Mouse (Mus musculus) forebrain, embryonic 10.5 days (tissue): ENCODE results near the gene Sox10. TPM values are rescaled to one million over a fixed set of nuclear protein-coding genes. Genes with fewer than 3 reads are reported as not detected.
A peak's percentile ranks its signal among the peaks of the same experiment; 100 is the strongest.

Experiments used
- DNase-seq: peaks from one replicate; pipeline ENCODE4 v3.0.0-alpha.2; 2017; ENCODE audit warnings: low spot score; ENCODE audit errors: extremely low spot score
- H3K27ac ChIP-seq: fragments of 300-500 bp; sonication (generic); 2 replicates; pipeline ENCODE4 v1.5.1; 2016; ENCODE audit warnings: mild to moderate bottlenecking
- H3K27me3 ChIP-seq: fragments of 300-500 bp; sonication (generic); 2 replicates; pipeline ENCODE4 v1.6.1; 2016; ENCODE audit warnings: mild to moderate bottlenecking; ENCODE audit not compliant: poor library complexity, severe bottlenecking
- H3K36me3 ChIP-seq: fragments of 300-500 bp; sonication (generic); replicated peaks from 2 replicates; pipeline ENCODE4 v1.6.1; 2016; ENCODE audit warnings: mild to moderate bottlenecking, moderate library complexity
- H3K4me1 ChIP-seq: fragments of 300-500 bp; sonication (generic); 2 replicates; pipeline ENCODE4 v1.6.1; 2016
- H3K4me3 ChIP-seq: fragments of 300-500 bp; sonication (generic); 2 replicates; pipeline ENCODE4 v1.5.1; 2016; ENCODE audit warnings: mild to moderate bottlenecking, moderate library complexity
- H3K9me3 ChIP-seq: fragments of 300-500 bp; sonication (generic); 2 replicates; pipeline ENCODE4 v1.6.1; 2016; ENCODE audit warnings: mild to moderate bottlenecking, moderate library complexity
- WGBS: fragments of 180-500 bp; shearing (Covaris S2); methylation state at CpG from one replicate; pipeline ENCODE4 v1.1.7; 2016; 5-methylcytosine and 5-hydroxymethylcytosine counted together
- polyA plus RNA-seq: library from polyadenylated mRNA; unstranded; fragments of >200 nt; fragmentation: Nextera tagmentation; extraction: Ambion mirVana; gene quantifications from 2 replicates; pipeline ENCODE4 v1.2.1, GENCODE M21; 2016

Sox10 gene
- polyA plus RNA-seq = 1.2 and 1.3 TPM in 2 replicates

DNA sequence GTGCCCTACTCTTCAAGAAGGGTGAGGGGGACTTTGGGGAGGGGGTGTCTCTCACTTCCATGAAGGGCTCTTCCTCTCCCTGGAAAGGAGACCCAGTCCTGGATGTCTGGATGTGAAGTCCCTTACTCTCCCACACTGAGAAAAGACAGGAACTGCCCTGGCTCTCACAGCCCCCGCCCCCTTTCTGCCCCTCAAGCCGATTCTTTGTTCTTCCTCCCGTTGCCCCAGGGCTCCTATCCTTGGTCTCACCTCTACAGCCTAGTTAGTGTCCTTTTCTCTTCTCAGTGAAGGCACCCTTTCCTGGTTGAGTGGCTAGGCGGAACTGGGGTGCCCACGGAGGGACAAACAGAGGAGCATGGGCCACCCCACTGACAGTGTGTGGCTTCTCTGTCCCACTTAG, at the start of gene Sox10:
Gene Sox10, minus strand, starts transcription at position 101 of the 400 bp plus-strand sequence.
- H3K36me3 ChIP-seq = no peaks in the 10 kb centered on the region
- H3K4me1 ChIP-seq = peaks cover 58% of the 10 kb centered on the region
- DNase-seq = no peak
- no peaks in the 10 kb centered on the region for H3K9me3 ChIP-seq
- peaks cover 70% of the 10 kb centered on the region for H3K27me3 ChIP-seq
- peak within 1 kb of the TSS; percentile 11 for H3K4me3 ChIP-seq
- H3K27ac ChIP-seq = peak within 1 kb of the TSS; percentile 40
- WGBS = 35% methylated on average over 5 of the region's 5 CpGs

DNA sequence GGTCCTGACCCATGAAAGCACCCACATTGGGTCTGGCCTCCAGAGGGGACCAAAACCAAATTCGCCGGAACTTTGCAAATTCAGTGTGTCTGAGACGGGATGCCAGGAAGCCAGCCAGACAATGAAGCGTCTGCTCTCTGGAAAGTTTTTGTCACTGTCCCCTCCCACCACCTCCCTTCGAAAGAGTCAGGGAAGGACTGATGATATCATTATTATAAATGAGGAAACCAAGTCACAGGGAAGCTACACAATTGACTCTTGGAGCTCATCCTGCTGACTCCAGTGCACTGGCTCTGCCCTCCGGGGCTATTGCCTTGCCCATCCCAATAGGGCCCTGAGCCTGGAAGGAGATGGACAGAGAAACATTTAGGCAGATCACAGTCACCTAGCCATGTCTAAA, 48.6 kb upstream of the Sox10 start:
- peaks cover 24% of the 10 kb centered on the region for H3K4me1 ChIP-seq
- no peak for DNase-seq
- peak overlapping the region; percentile 75 for H3K27ac ChIP-seq
- no peak overlapping the region for H3K4me3 ChIP-seq
- WGBS = 81% methylated on average over 6 of the region's 6 CpGs
- no peaks in the 10 kb centered on the region for H3K36me3 ChIP-seq
- H3K9me3 ChIP-seq = no peaks in the 10 kb centered on the region
- no peaks in the 10 kb centered on the region for H3K27me3 ChIP-seq

DNA sequence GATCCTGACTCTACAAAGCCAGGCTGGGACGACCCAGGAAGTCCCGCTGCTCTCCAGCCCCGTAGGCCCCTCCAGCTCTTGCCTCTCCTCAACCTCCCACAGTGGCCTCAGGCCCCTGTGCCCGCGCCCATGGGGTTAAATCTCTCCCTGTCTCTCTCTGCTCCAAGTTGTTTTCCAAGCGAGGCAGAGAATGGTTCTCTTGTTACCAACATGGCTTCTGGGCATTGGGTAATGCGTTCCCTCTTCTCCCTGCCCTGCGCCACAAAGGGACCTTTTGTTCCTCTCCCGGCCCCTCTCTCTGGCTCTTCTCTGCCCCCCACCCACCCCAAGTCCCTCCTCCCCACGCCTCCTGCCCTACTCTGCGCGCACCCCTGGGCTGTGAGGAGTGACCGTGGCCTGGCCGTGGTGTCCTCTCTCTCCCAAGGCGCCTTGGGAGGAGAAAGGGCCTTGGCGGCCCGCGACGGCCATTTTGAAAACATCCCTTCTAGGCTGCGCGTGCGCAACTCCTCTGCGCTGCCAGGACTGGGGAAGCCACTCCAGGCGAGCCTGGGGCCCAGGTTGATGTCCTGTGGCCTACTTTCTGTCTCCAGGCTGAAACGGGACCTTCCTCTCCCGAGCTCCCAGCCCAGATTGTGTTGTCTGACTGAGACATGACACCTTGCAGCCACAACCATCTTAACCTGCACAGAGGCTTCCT, 47.9 kb upstream of the Sox10 start:
- no peaks in the 10 kb centered on the region for H3K27me3 ChIP-seq
- H3K4me1 ChIP-seq = peaks cover 24% of the 10 kb centered on the region
- no peak for DNase-seq
- 80% methylated on average over 26 of the region's 26 CpGs for WGBS
- H3K4me3 ChIP-seq = no peak overlapping the region
- H3K36me3 ChIP-seq = no peaks in the 10 kb centered on the region
- H3K9me3 ChIP-seq = no peaks in the 10 kb centered on the region
- peak overlapping the region; percentile 75 for H3K27ac ChIP-seq

DNA sequence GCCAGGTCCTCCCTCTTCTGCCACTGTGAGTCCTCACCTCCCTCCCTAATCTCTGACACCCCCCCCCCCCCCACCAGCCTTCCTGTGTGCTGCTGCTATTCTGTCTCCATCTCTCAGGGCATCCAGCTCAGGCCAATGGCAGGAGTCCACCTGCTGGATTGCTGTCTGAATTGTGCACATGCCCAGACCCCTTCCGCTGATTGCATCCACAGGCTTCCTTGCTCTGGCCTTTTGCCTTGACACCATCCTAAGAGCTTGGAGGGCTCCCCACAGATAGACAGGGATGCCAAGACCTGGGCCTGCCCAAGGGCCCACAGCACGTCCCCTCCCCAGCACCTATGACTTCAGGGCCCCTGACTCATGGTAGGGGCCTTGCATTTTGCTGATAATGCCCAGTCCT, 45.3 kb upstream of the Sox10 start:
- 0 out of 2 replicates have a peak overlapping the region, but pooled peaks have one; percentile 0 for H3K27ac ChIP-seq
- no peak for DNase-seq
- no peaks in the 10 kb centered on the region for H3K36me3 ChIP-seq
- peaks cover 19% of the 10 kb centered on the region for H3K4me1 ChIP-seq
- no peaks in the 10 kb centered on the region for H3K27me3 ChIP-seq
- H3K9me3 ChIP-seq = no peaks in the 10 kb centered on the region
- H3K4me3 ChIP-seq = no peak overlapping the region
- 77% methylated on average over 2 of the region's 2 CpGs for WGBS

DNA sequence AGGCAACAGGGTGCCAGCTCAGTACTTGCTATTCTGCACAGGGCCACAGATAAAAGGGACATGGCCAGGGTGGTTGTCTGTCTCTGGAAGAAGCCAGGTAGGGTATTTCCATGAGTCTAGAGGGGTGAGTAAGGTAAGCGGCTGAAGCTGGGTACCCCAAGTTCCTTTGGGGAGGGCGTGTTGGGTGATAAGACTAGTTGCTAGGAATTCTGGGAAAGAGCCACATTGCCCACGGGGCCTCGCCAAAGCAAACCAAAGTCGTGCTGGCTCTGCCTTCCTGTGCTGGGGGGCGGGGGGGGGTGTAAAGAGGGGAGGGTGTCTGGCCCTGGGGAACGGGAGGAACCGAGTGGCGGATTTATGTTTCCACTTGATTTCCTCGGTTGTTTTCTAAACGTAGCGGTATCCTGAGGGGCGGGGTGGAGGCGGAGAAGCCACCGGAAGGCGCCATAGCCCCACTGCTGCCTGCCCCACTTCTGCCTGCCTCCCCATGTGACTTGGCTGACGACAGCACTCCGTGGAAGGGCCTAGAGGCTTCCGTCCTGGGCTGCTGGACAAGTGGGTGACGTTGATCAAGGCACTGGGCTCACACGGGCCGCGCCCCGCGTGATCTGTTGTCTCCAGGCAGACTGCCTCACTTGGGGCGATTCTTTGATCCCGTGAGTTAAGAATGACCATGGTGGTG, 43.9 kb upstream of the Sox10 start:
- Histone ChIP-seq H3K36me3 (no peaks in the 10 kb centered on the region), H3K9me3 (no peaks in the 10 kb centered on the region), H3K4me1 (peaks cover 19% of the 10 kb centered on the region), H3K4me3 (no peak overlapping the region), H3K27ac (peak overlapping the region; percentile 31; the same call in 1 of the 2 replicates), H3K27me3 (0 out of 2 replicates have a peak, but pooled peaks cover 2% of the 10 kb centered on the region)
- 85% methylated on average over 27 of the region's 27 CpGs for WGBS
- DNase-seq = no peak

DNA sequence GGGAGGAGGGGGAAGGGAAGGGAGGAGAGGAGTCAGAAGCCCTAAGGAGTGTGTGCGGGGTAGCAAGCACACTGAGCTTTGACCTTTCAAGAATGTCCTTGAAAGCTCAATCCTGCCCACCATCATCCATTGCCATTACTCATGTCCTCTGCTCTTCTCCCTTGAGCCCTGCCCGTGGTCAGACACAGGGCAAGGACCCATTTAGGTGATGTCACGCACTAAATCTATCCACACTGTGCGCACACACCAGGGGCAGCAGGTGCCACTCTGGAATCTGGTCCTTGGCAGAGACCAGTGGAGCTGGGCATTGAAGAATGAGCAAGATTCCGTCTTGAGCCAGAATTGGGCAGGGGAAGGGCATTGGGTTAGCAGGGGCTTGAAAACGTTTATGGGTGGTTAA, 43.2 kb upstream of the Sox10 start:
- peaks cover 19% of the 10 kb centered on the region for H3K4me1 ChIP-seq
- no peak for DNase-seq
- H3K27ac ChIP-seq = no peak overlapping the region
- no peaks in the 10 kb centered on the region for H3K36me3 ChIP-seq
- H3K27me3 ChIP-seq = 0 out of 2 replicates have a peak, but pooled peaks cover 7% of the 10 kb centered on the region
- no peak overlapping the region for H3K4me3 ChIP-seq
- H3K9me3 ChIP-seq = no peaks in the 10 kb centered on the region
- 93% methylated on average over 6 of the region's 6 CpGs for WGBS

DNA sequence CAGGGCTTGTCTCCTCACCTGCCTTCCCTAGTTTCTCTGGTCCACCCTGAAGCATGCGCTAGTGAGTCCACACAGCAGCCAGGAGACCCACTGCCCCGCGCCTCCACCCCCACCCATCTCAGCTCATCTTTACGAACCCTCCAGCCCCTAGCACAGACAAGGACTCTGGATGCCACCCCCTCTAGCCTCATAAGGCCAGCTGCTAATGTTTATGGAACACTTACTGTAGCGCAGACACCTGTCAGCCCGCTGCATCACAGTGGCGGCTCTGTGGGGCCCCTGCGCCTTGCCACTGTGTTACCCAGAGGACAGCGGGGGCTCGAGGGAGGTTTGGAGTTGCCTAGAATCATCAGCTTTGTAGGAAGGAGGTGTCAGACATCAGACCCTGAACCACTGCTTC, 37.5 kb upstream of the Sox10 start:
- no peak overlapping the region for H3K4me3 ChIP-seq
- no peak for DNase-seq
- 65% methylated on average over 10 of the region's 10 CpGs for WGBS
- H3K27ac ChIP-seq = peak overlapping the region; percentile 86
- no peaks in the 10 kb centered on the region for H3K36me3 ChIP-seq
- no peaks in the 10 kb centered on the region for H3K9me3 ChIP-seq
- H3K27me3 ChIP-seq = peaks cover 15% of the 10 kb centered on the region
- H3K4me1 ChIP-seq = peaks cover 24% of the 10 kb centered on the region

DNA sequence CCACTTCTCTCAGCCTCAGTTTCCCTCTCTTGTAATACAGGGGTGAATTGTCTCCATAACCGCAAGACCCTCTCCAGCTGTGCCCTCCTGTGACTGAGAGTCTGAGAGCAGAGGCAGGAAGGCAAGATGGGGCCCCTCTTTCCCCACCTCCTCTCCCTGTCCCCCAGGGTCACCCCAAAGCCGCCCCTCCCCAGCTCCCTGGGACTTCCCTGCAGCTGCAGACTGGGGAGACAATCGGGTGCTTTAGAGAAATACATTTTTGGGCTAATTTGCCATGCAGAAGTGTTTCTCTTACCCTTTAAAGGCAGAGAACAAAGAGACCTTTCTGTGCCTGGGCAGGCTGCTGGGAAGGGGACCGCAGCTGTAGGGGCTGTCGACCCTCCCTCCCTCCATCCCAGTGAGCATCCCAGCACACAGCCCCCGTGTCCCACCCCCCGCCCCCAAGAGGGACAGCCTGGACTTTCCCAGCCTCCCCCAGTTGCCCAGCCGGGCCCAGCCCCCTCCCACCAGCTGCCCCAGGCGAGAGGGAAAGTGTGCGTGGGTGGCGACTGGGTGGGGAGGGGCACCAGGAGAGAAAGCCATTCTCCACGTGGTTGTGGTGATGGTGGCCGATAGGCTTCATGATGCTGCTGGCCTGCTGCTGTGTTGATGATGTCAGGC, 36.6 kb upstream of the Sox10 start:
- H3K27ac ChIP-seq = peak overlapping the region; percentile 86
- peaks cover 15% of the 10 kb centered on the region for H3K27me3 ChIP-seq
- 24% methylated on average over 13 of the region's 13 CpGs for WGBS
- no peaks in the 10 kb centered on the region for H3K9me3 ChIP-seq
- H3K4me1 ChIP-seq = peaks cover 27% of the 10 kb centered on the region
- peak overlapping the region; percentile 15; the same call in 1 of the 2 replicates for H3K4me3 ChIP-seq
- no peaks in the 10 kb centered on the region for H3K36me3 ChIP-seq
- peak; percentile 35 for DNase-seq

DNA sequence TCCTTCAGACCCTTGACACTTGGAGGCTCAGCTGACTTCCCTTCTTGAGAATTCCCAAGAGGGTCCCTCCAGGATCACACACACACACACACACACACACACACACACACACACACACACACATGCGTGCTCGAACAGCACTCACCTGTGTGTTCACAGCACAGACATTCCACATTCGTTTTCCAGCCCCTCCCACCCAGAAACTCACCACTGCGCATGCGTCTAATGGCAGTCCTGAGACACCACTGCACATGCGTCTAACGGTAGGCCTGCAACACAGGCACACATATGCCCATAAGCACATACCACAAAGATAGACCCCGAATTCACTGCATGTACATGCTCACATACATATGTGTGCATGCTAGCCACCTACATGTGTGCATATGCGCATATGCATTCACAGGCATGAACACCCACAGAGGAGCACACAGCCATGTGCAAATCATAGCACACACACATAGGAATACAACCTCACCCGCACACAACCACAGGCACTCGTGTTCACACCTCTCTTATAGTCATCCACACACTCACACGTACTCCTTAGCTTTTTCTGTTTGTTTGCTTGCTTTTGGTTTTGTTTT, 34.4 kb upstream of the Sox10 start:
- peaks cover 20% of the 10 kb centered on the region for H3K27me3 ChIP-seq
- H3K4me3 ChIP-seq = no peak overlapping the region
- no peak overlapping the region for H3K27ac ChIP-seq
- no peaks in the 10 kb centered on the region for H3K9me3 ChIP-seq
- DNase-seq = no peak
- peaks cover 44% of the 10 kb centered on the region for H3K4me1 ChIP-seq
- no peaks in the 10 kb centered on the region for H3K36me3 ChIP-seq
- WGBS = 95% methylated on average over 12 of the region's 12 CpGs

DNA sequence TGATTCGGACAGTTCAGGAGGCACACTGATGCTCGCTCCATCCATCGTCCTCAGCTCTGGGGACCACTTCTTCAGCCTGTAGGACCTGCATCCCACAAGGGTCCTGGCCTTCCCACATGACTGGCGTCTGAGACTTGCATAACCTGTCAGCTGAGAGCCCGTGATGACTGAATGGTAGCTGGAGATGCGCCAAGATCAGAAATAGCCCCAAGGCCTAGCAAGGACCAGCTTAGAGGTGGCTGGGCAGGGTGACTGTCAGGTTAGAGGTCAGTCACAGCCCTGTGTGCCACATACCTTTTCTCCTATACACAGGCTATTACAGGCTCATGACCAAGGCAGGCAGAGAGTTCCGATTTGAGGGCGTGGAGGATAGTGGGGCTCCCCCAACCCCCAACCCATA, 30.5 kb upstream of the Sox10 start:
- Histone ChIP-seq H3K36me3 (no peaks in the 10 kb centered on the region), H3K9me3 (no peaks in the 10 kb centered on the region), H3K4me3 (no peak overlapping the region), H3K27me3 (peaks cover 16% of the 10 kb centered on the region), H3K4me1 (peaks cover 43% of the 10 kb centered on the region), H3K27ac (0 out of 2 replicates have a peak overlapping the region, but pooled peaks have one; percentile 44)
- 89% methylated on average over 8 of the region's 8 CpGs for WGBS
- no peak for DNase-seq

DNA sequence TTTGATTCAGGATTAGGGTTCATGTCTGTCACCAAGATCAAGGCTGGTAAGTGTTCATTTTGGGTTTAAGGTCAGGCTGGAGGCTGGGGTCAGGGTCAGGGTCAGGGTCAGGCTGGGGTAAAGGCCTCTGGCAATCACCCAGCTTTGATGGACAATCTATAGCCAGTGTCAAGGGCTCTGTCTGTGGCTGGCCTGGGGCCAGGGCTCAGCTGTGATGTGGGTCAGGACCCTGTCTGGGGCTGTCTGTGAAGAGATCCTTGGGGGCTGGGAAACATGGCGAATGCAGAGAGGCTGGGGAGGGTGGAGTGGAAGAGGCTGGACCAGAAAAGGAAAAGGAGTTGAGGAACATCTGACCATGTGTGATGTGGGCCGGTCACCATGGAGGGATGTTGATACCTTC, 29.9 kb upstream of the Sox10 start:
- no peak for DNase-seq
- H3K27me3 ChIP-seq = peaks cover 16% of the 10 kb centered on the region
- 74% methylated on average over 2 of the region's 2 CpGs for WGBS
- no peaks in the 10 kb centered on the region for H3K36me3 ChIP-seq
- no peak overlapping the region for H3K4me3 ChIP-seq
- no peaks in the 10 kb centered on the region for H3K9me3 ChIP-seq
- peaks cover 43% of the 10 kb centered on the region for H3K4me1 ChIP-seq
- H3K27ac ChIP-seq = peak overlapping the region; percentile 91; the same call in 1 of the 2 replicates

DNA sequence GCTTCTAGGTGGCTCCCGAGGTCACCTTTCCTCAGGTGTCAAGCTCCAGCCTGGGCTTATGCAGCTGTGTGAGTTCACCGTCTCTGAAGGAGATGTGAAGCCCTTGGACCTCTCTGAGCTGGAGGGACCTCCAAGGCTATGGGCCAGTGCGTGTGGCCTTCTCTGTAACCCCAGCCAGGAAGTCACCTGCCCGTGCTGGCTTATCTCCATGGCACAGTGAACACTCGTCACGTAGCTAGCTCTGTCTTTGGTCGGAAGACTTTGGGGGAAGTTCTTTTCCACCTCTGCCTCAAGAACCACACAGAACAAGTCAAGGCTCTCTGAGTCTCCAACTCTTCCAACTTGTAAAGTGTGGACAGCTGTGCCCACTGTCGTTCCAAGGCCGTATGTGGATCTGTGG, 29.0 kb upstream of the Sox10 start:
- Histone ChIP-seq H3K4me1 (peaks cover 43% of the 10 kb centered on the region), H3K27me3 (peaks cover 16% of the 10 kb centered on the region), H3K9me3 (no peaks in the 10 kb centered on the region), H3K27ac (peak overlapping the region; percentile 91), H3K36me3 (no peaks in the 10 kb centered on the region), H3K4me3 (no peak overlapping the region)
- WGBS = 89% methylated on average over 9 of the region's 9 CpGs
- no peak for DNase-seq
